Mouse (Mus musculus) testis, adult 2 months (tissue): ENCODE data around the gene Kbtbd4.

Experiments used
- CTCF ChIP-seq: fragments of 200-500 bp; IDR thresholded peaks from 2 replicates; pipeline ENCODE4 v1.5.1; 2012; ENCODE audit warnings: low read depth, mild to moderate bottlenecking, inconsistent platforms, low read length, moderate library complexity; ENCODE audit not compliant: control insufficient read depth, insufficient read depth, insufficient replicate concordance
- POLR2A ChIP-seq: fragments of 200-500 bp; IDR thresholded peaks from 2 replicates; pipeline ENCODE4 v1.6.1; 2012; ENCODE audit warnings: low read depth, mild to moderate bottlenecking, inconsistent platforms, low read length, moderate library complexity; ENCODE audit not compliant: control insufficient read depth

DNA sequence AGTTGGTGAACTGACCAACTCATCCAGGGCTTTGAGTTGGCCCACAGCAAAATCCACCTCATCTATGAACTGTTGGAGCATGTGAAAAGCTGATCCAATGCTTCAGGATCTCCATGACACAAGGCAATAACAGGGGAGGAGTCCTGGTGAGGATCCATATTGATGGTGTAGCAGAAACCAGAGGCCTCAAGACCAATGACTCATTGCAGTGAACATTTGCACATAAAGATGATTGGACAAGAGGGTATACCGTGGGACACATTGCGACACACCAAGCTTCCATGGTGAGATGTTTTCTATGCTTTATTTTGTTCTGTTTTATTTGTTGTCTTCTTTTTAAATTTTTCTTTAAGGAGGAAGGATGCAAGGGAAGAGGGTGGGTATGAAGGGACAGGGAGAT is 18.1 kb downstream of the Kbtbd4 start:
- no peak for TF ChIP-seq CTCF
- TF ChIP-seq POLR2A: no peak
